Mouse (Mus musculus) kidney, postnatal 4 days (tissue): Measurements from ENCODE around the gene St6gal1.
"Not testable (repeated sequence)": the region's sequence is repeated elsewhere in the genome, so short reads cannot be mapped to it uniquely, and the experiment has no call there.

Experiments
- DNase-seq, 2 experiments: peaks; one replicate each; pipeline ENCODE4 v3.0.0; 2021; ENCODE audit warnings: mixed read lengths in 2 of 2

The St6gal1 gene

GRCm38 (mm10) chr16:23224671-23225068 is at the start of gene St6gal1:
St6gal1 (plus strand) TSS chr16:23224740.
- peak; percentile 89 to 91 for DNase-seq

GRCm38 (mm10) chr16:23174855-23175254 is 49.7 kb upstream of the St6gal1 start:
- no peak for DNase-seq

DNA sequence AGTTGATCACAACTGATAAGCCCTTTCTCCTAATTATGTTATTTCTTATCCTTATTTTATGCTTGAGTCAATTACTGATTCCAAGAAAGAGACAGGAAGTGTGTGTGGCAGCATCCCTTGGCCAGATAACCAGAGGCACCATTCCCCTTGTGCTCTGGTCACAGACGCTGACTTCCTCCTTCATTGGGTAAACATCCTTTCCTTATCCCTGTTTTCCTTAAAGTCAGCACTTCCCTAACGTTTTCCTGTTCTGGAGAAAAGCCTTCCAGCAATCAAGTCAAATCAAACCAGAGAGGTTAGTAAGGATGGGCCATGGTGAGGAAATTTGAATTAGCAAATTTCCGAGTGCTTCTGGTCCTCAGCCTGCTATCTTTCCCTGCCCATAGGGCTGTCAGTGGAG is 48.6 kb upstream of the St6gal1 start:
- DNase-seq = no peak

DNA sequence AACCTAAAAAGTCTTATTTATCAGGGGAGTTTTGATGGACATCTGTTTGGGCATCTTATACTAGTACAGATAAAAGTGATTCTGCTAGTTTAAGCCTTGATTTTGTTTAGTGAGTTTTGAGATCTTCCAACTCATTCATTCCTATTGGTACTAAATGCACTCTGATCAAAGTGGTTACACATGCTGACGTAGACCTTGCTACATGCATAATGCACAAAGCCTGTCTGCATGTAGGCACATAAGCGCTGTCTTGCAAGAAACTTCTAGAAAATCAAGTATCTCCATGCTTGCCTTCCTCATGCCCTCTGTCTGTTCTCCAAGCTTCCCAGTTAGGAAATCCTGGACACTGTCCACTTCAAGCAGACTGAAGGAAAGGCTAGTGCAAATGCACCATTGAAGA is 46.7 kb upstream of the St6gal1 start:
- no peak for DNase-seq

GRCm38 (mm10) chr16:23178796-23179195 is 45.7 kb upstream of the St6gal1 start:
- DNase-seq = no peak

GRCm38 (mm10) chr16:23179436-23179835 is 45.1 kb upstream of the St6gal1 start:
- DNase-seq = not testable (repeated sequence)

DNA sequence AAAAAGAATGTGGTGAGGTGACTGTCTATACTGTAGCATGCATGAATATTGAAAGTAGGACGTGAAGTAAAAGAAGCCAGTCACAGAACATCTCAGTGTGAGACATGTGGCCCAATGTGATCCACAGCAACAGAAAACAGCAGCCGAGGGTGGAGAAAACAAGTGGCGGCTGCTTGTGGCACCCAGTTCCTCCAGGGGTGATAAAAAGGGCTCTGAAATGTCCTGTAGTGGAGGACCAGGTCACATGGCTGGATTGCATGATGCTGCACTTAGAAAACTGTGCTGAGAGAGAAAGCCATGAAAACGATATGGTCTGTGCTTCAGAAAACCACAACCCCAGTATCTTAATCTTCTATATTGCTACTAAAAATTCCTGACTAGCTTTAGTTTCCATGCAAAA is 43.5 kb upstream of the St6gal1 start:
- DNase-seq = no peak

- no peak for DNase-seq
These were observed 43.1 kb upstream of the St6gal1 start for GRCm38 (mm10) chr16:23181487-23181886.

GRCm38 (mm10) chr16:23181942-23182597 is 42.5 kb upstream of the St6gal1 start:
- DNase-seq = no peak

DNA sequence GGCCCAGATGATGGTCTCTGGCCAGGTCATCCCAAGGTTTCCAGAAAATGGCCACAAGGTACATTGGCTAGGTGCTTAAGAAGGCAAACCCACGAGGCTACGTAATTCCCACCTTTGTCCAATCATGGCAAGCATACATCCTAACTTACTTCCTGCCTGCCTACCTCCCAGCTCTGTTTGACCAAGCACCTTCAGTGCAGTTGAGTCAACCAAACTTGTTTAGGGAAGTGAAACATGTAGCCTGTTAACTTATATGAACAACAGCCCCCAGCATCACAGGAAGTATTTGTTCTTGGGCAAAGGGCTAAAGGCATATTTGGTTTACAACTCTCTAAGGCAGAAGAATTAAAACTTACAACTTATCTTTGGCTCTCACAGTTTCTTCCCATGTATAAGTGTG is 38.7 kb upstream of the St6gal1 start:
- DNase-seq = no peak

GRCm38 (mm10) chr16:23186418-23186817 is 38.1 kb upstream of the St6gal1 start:
- DNase-seq = no peak

GRCm38 (mm10) chr16:23187983-23188382 is 36.6 kb upstream of the St6gal1 start:
- DNase-seq = no peak

- DNase-seq = no peak
These were observed 34.9 kb upstream of the St6gal1 start for GRCm38 (mm10) chr16:23189612-23190011.

- DNase-seq = no peak
These were observed 32.8 kb upstream of the St6gal1 start for GRCm38 (mm10) chr16:23191560-23192242.

GRCm38 (mm10) chr16:23195618-23196017 is 28.9 kb upstream of the St6gal1 start:
- no peak for DNase-seq

DNA sequence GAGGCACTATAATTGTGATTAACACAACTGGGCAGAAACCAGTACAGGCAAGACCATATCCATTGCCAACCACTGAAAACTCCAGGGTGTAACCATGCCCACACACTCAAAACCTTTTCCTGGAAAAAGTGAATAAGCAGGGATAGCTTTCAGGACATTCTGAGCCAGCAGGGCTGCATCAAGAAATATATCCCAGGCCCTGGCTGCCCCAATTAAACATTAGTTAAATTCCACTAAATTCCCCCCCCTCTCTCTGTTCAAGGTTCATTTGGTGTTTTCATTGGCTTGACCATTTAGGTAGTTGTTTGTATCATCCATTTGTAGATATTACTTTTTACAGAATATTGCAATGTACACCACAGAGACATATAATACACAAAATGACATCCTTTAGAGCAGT is 28.2 kb upstream of the St6gal1 start:
- DNase-seq = no peak

DNA sequence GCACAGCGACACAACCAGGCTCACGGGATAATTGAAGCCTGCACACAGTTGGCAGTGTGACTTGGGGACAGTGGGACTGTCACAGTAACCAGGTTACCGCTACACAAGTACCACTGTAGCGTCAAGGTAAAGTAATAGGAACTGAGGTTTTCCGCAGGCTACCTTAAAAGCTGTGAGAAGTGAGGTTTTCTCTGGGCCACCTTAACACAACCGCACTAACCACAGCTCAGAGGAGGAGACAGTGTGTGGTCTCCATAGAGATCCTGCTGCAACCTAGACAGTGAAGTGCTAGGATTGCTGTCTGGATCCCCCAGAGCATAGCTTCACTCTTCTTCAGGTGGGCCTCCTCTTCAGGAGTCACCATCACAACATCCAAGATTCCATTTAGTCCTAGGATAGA is 27.7 kb upstream of the St6gal1 start:
- no peak for DNase-seq

GRCm38 (mm10) chr16:23201498-23201897 is 23.0 kb upstream of the St6gal1 start:
- DNase-seq = no peak

GRCm38 (mm10) chr16:23214314-23214713 is 10.2 kb upstream of the St6gal1 start:
- DNase-seq = no peak

GRCm38 (mm10) chr16:23215241-23215900 is 9.2 kb upstream of the St6gal1 start:
- DNase-seq = no peak

GRCm38 (mm10) chr16:23216366-23216765 is 8.2 kb upstream of the St6gal1 start:
- peak; percentile 23 to 43 for DNase-seq

GRCm38 (mm10) chr16:23218313-23218712 is 6.2 kb upstream of the St6gal1 start:
- no peak for DNase-seq

DNA sequence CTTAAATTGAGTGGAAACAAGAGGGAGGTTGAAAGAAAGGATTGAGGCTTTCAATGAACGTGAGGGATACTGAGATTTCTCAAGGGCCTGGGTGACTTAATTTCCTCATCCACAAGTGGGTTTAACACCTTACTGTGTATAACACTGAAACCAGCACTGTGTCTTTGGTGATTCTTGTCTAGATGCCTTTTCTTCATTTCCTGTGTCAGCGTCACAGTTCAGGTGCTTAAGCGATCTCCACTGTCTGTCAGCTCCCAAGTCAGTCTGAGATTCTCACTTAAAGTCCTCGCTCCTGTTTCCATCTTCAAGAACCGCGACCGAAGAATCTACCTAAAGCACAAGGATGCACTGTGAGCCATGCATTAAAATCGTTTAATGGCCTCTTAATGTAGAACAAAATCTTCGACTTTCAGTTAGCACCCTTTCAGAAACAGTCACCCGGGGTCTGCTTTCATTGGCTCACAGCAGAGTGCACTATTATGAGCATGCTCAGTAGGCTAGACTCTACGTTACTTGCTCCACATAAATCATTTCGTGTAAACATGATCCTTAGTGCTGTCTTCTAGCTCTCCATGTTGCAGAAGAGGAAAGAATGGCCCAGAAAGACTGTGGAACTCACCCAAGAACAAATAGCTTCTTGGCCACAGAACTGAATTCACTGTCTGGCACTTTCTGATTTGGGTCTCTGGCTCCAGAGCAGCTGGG is 1.2 kb upstream of the St6gal1 start:
- peak in 1 of 2 experiments; percentile 32 for DNase-seq
